Mouse (Mus musculus) spleen, adult 2 months (tissue): Measurements from ENCODE around the gene Gpd1. TPM values are rescaled to one million over a fixed set of nuclear protein-coding genes. Genes with fewer than 3 reads are reported as not detected.
A peak's percentile ranks its signal among the peaks of the same experiment; 100 is the strongest.

ENCODE experiments used
- DNase-seq, 2 experiments: peaks; one replicate each; pipeline versions ENCODE4 v3.0.0 to v3.0.0-alpha.2; 2012 to 2021; ENCODE audit warnings: low spot score in 2 of 2, low read depth in 1 of 2
- H3K27ac ChIP-seq: fragments of 200-500 bp; 2 replicates; pipeline ENCODE4 v1.5.1; 2012; ENCODE audit warnings: low read length, inconsistent platforms; ENCODE audit not compliant: insufficient read depth
- H3K27me3 ChIP-seq: fragments of 200-500 bp; 2 replicates; pipeline ENCODE4 v1.6.1; 2012; ENCODE audit warnings: mild to moderate bottlenecking, moderate library complexity, low read length, inconsistent platforms; ENCODE audit not compliant: control insufficient read depth, insufficient read depth
- H3K36me3 ChIP-seq: fragments of 200-500 bp; 2 replicates; pipeline ENCODE4 v1.6.1; 2012; ENCODE audit warnings: mild to moderate bottlenecking, low read length, inconsistent platforms; ENCODE audit not compliant: control insufficient read depth, insufficient read depth
- H3K4me1 ChIP-seq: fragments of 200-500 bp; 2 replicates; pipeline ENCODE4 v1.6.1; 2011; ENCODE audit warnings: inconsistent platforms; ENCODE audit not compliant: control insufficient read depth, insufficient read depth, insufficient read length
- H3K4me3 ChIP-seq: fragments of 200-500 bp; 2 replicates; pipeline ENCODE4 v1.5.1; 2011; ENCODE audit warnings: mild to moderate bottlenecking, inconsistent platforms; ENCODE audit not compliant: insufficient read depth, insufficient read length; ENCODE audit errors: extremely low read depth
- CTCF ChIP-seq: fragments of 200-500 bp; IDR thresholded peaks from 2 replicates; pipeline ENCODE4 v1.5.1; 2011; ENCODE audit warnings: mild to moderate bottlenecking, inconsistent platforms; ENCODE audit not compliant: insufficient read depth, insufficient read length, insufficient replicate concordance; ENCODE audit errors: extremely low read depth
- POLR2A ChIP-seq: fragments of 200-500 bp; IDR thresholded peaks from 2 replicates; pipeline ENCODE4 v1.6.1; 2011; ENCODE audit warnings: low read depth, low read length, inconsistent platforms
- WGBS: fragments of 180-500 bp; shearing (Covaris S2); methylation state at CpG from one replicate; pipeline ENCODE4 v1.1.7; 2018; 5-methylcytosine and 5-hydroxymethylcytosine counted together
- polyA plus RNA-seq: library from polyadenylated mRNA; depleted of rRNA; stranded (reverse); fragments of >200 nt; gene quantifications from 2 replicates; pipeline ENCODE4 v1.2.3, GENCODE M21; 2012

The Gpd1 gene
- polyA plus RNA-seq, 1 experiment: 8.5 TPM

GRCm38 (mm10) chr15:99688712-99689111 is 28.6 kb upstream of the Gpd1 start:
- Histone ChIP-seq H3K27ac (no peak overlapping the region), H3K4me3 (no peak overlapping the region), H3K4me1 (no peaks in the 10 kb centered on the region), H3K36me3 (no peaks in the 10 kb centered on the region), H3K27me3 (no peaks in the 10 kb centered on the region)
- 10% methylated on average over 4 of the region's 4 CpGs for WGBS
- no peak for DNase-seq
- TF ChIP-seq POLR2A (no peak), CTCF (peak; percentile 68; the same call in 1 of the 2 replicates)

- no peak for TF ChIP-seq CTCF
- TF ChIP-seq POLR2A: no peak
- H3K4me1 ChIP-seq: no peaks in the 10 kb centered on the region
- 32% methylated on average over 4 of the region's 4 CpGs for WGBS
- H3K27me3 ChIP-seq: no peaks in the 10 kb centered on the region
- DNase-seq: no peak
- no peak overlapping the region for H3K27ac ChIP-seq
- H3K36me3 ChIP-seq: no peaks in the 10 kb centered on the region
- no peak overlapping the region for H3K4me3 ChIP-seq
Observed at GRCm38 (mm10) chr15:99690924-99691323, 26.4 kb upstream of the Gpd1 start.

GRCm38 (mm10) chr15:99691976-99692375 is 25.3 kb upstream of the Gpd1 start:
- Histone ChIP-seq H3K27ac (no peak overlapping the region), H3K27me3 (no peaks in the 10 kb centered on the region), H3K4me3 (no peak overlapping the region), H3K36me3 (no peaks in the 10 kb centered on the region), H3K4me1 (no peaks in the 10 kb centered on the region)
- TF ChIP-seq POLR2A (no peak), CTCF (no peak)
- DNase-seq: no peak
- 65% methylated on average over 9 of the region's 9 CpGs for WGBS

- no peak overlapping the region for H3K27ac ChIP-seq
- no peak overlapping the region for H3K4me3 ChIP-seq
- DNase-seq: no peak
- no peaks in the 10 kb centered on the region for H3K36me3 ChIP-seq
- 35% methylated on average over 2 of the region's 2 CpGs for WGBS
- no peaks in the 10 kb centered on the region for H3K27me3 ChIP-seq
- TF ChIP-seq CTCF (no peak), POLR2A (no peak)
- peaks cover 4% of the 10 kb centered on the region; the same call in 1 of the 2 replicates for H3K4me1 ChIP-seq
Observed at GRCm38 (mm10) chr15:99697309-99697708, 20.0 kb upstream of the Gpd1 start.

- no peak for DNase-seq
- H3K27ac ChIP-seq: no peak overlapping the region
- TF ChIP-seq POLR2A: no peak
- TF ChIP-seq CTCF: no peak
- H3K4me1 ChIP-seq: peaks cover 4% of the 10 kb centered on the region; the same call in 1 of the 2 replicates
- H3K27me3 ChIP-seq: no peaks in the 10 kb centered on the region
- H3K36me3 ChIP-seq: no peaks in the 10 kb centered on the region
- WGBS: 50% methylated on average over 20 of the region's 20 CpGs
- no peak overlapping the region for H3K4me3 ChIP-seq
Observed at GRCm38 (mm10) chr15:99698533-99699085, 18.7 kb upstream of the Gpd1 start.

GRCm38 (mm10) chr15:99699715-99700114 is 17.6 kb upstream of the Gpd1 start:
- no peak for DNase-seq
- TF ChIP-seq POLR2A (no peak), CTCF (no peak)
- Histone ChIP-seq H3K4me1 (peaks cover 4% of the 10 kb centered on the region; the same call in 1 of the 2 replicates), H3K4me3 (no peak overlapping the region), H3K27me3 (no peaks in the 10 kb centered on the region), H3K27ac (no peak overlapping the region), H3K36me3 (no peaks in the 10 kb centered on the region; the same call in 1 of the 2 replicates)
- 96% methylated on average over 10 of the region's 10 CpGs for whole genome bisulfite sequencing
